8 mouse cellular contexts compared by ENCODE assay signal in genomic region chr15:102316263-102316662, GRCm38 (mm10). TPM values are rescaled to one million over a fixed set of nuclear protein-coding genes. Genes with fewer than 3 reads are reported as not detected.
DNase-seq lines count a peak whose midpoint lies in the region; ATAC-seq and TF ChIP-seq lines count a peak whose summit lies in the region.

No protein-coding gene starts in this region.

- ATAC-seq in neural tube, embryonic 11.5 days (ENCODE audit: insufficient read depth, low FRiP score, low TSS enrichment) = no peak
- no peak for ATAC-seq in neural tube, embryonic 15.5 days (ENCODE audit: low FRiP score)
- ATAC-seq in hematopoietic stem cell, adult 5-6 weeks (replicated peaks in 1 of 2; ENCODE audit: insufficient read depth in 1 of 2, low FRiP score in 2 of 2, low TSS enrichment in 1 of 2, low read depth in 1 of 2, poor library complexity in 2 of 2, severe bottlenecking in 2 of 2) = peak; percentile 80 to 85
- no peak for ATAC-seq in limb, embryonic 14.5 days (ENCODE audit: low FRiP score, low read depth)
- no peak for ATAC-seq in forebrain, embryonic 12.5 days (ENCODE audit: low FRiP score)

- DNase-seq in neural tube, embryonic 11.5 days (ENCODE audit: low spot score) = peak; percentile 56
- peak; percentile 66 for DNase-seq in T-cell, adult 2 months (ENCODE audit: low spot score)
- DNase-seq in embryo, embryonic 10.5 days (ENCODE audit: low spot score) = peak; percentile 68
- peak; percentile 48 for DNase-seq in limb, embryonic 14.5 days (ENCODE audit: low spot score)
- peak; percentile 69 for DNase-seq in retina, postnatal 1 day

- no peaks in the 10 kb centered on the region for H3K4me1 ChIP-seq in neural tube, embryonic 11.5 days (ENCODE audit: control insufficient read depth, insufficient read depth, low read length)
- H3K4me1 ChIP-seq in neural tube, embryonic 15.5 days = no peaks in the 10 kb centered on the region
- H3K4me1 ChIP-seq in limb, embryonic 14.5 days (ENCODE audit: control insufficient read depth, insufficient read depth, low read length) = no peaks in the 10 kb centered on the region
- H3K4me1 ChIP-seq in forebrain, embryonic 12.5 days = no peaks in the 10 kb centered on the region

- H3K4me3 ChIP-seq in neural tube, embryonic 11.5 days (ENCODE audit: low read depth, low read length) = no peak overlapping the region
- H3K4me3 ChIP-seq in neural tube, embryonic 15.5 days (replicated peaks) = no peak overlapping the region
- H3K4me3 ChIP-seq in limb, embryonic 14.5 days (replicated peaks; ENCODE audit: low read length) = no peak overlapping the region
- H3K4me3 ChIP-seq in forebrain, embryonic 12.5 days (replicated peaks) = no peak overlapping the region

- no peaks in the 10 kb centered on the region for H3K9me3 ChIP-seq in neural tube, embryonic 11.5 days (ENCODE audit: control insufficient read depth, low read length)
- no peaks in the 10 kb centered on the region for H3K9me3 ChIP-seq in neural tube, embryonic 15.5 days (replicated peaks)
- no peaks in the 10 kb centered on the region for H3K9me3 ChIP-seq in limb, embryonic 14.5 days (ENCODE audit: control insufficient read depth, low read length)
- H3K9me3 ChIP-seq in forebrain, embryonic 12.5 days = no peaks in the 10 kb centered on the region

- no peak overlapping the region for H3K9ac ChIP-seq in neural tube, embryonic 11.5 days (ENCODE audit: low read length)
- no peak overlapping the region for H3K9ac ChIP-seq in neural tube, embryonic 15.5 days (replicated peaks)
- 0 out of 2 replicates have a peak overlapping the region, but pooled peaks have one; percentile 2 for H3K9ac ChIP-seq in limb, embryonic 14.5 days (ENCODE audit: low read depth, low read length, severe bottlenecking)
- no peak overlapping the region for H3K9ac ChIP-seq in forebrain, embryonic 12.5 days

- H3K36me3 ChIP-seq in neural tube, embryonic 11.5 days (ENCODE audit: control insufficient read depth, insufficient read depth, low read length) = peaks cover 24% of the 10 kb centered on the region
- H3K36me3 ChIP-seq in neural tube, embryonic 15.5 days = no peaks in the 10 kb centered on the region
- peaks cover 87% of the 10 kb centered on the region for H3K36me3 ChIP-seq in limb, embryonic 14.5 days (ENCODE audit: control insufficient read depth, insufficient read depth, low read length)
- peaks cover 92% of the 10 kb centered on the region for H3K36me3 ChIP-seq in forebrain, embryonic 12.5 days (replicated peaks)

- no peak overlapping the region for H3K4me2 ChIP-seq in neural tube, embryonic 11.5 days (ENCODE audit: low read depth)
- no peak overlapping the region for H3K4me2 ChIP-seq in neural tube, embryonic 15.5 days
- no peak overlapping the region for H3K4me2 ChIP-seq in limb, embryonic 14.5 days (replicated peaks; ENCODE audit: low read depth, low read length, severe bottlenecking)
- H3K4me2 ChIP-seq in forebrain, embryonic 12.5 days = no peak overlapping the region

- WGBS in neural tube, embryonic 11.5 days = 87% methylated on average over 6 of the region's 6 CpGs
- 88% methylated on average over 6 of the region's 6 CpGs for WGBS in neural tube, embryonic 15.5 days
- WGBS in limb, embryonic 14.5 days = 92% methylated on average over 6 of the region's 6 CpGs
- WGBS in forebrain, embryonic 12.5 days = 88% methylated on average over 6 of the region's 6 CpGs

- no peak for TF ChIP-seq POLR2A in limb, embryonic 14.5 days (IDR thresholded peaks at IDR 0.05; ENCODE audit: borderline replicate concordance, extremely low read depth, insufficient read depth, insufficient read length)

- H3K27ac ChIP-seq in neural tube, embryonic 11.5 days (ENCODE audit: low read depth, low read length) = no peak overlapping the region
- no peak overlapping the region for H3K27ac ChIP-seq in neural tube, embryonic 15.5 days (replicated peaks)
- no peak overlapping the region for H3K27ac ChIP-seq in limb, embryonic 14.5 days (replicated peaks; ENCODE audit: low read depth, low read length)
- no peak overlapping the region for H3K27ac ChIP-seq in forebrain, embryonic 12.5 days

- H3K27me3 ChIP-seq in neural tube, embryonic 11.5 days (ENCODE audit: control insufficient read depth, insufficient read depth, low read length) = no peaks in the 10 kb centered on the region
- no peaks in the 10 kb centered on the region for H3K27me3 ChIP-seq in neural tube, embryonic 15.5 days (replicated peaks)
- no peaks in the 10 kb centered on the region for H3K27me3 ChIP-seq in limb, embryonic 14.5 days (ENCODE audit: control insufficient read depth, insufficient read depth, low read length)
- H3K27me3 ChIP-seq in forebrain, embryonic 12.5 days = no peaks in the 10 kb centered on the region

RNA-seq across cellular contexts. Expression of gene Pfdn5, which starts 9.7 kb away (rescaled TPM):
- 386 and 396 TPM in 2 replicates for polyA plus RNA-seq in neural tube, embryonic 11.5 days (2014; fragmentation: Nextera tagmentation; extraction: Ambion mirVana)
- 427 and 485 TPM in 2 replicates for polyA plus RNA-seq in neural tube, embryonic 15.5 days (2015; fragmentation: Nextera tagmentation; extraction: Ambion mirVana)
- 273 and 464 TPM in 2 replicates for total RNA-seq in hematopoietic stem cell, adult 5-6 weeks (2017)
- polyA plus RNA-seq in limb, embryonic 14.5 days (2012; rRNA removed) = 177 and 331 TPM in 2 replicates
- polyA plus RNA-seq in limb, embryonic 14.5 days (2014; fragmentation: Nextera tagmentation; extraction: Ambion mirVana) = 527 and 545 TPM in 2 replicates
- 352 and 355 TPM in 2 replicates for polyA plus RNA-seq in forebrain, embryonic 12.5 days (2016; fragmentation: Nextera tagmentation; extraction: Ambion mirVana)

RNA-seq across cellular contexts. Expression of gene Myg1, which starts 15.2 kb away (rescaled TPM):
- 92.9 and 102 TPM in 2 replicates for polyA plus RNA-seq in neural tube, embryonic 11.5 days (2014; fragmentation: Nextera tagmentation; extraction: Ambion mirVana)
- 83.7 and 96.4 TPM in 2 replicates for polyA plus RNA-seq in neural tube, embryonic 15.5 days (2015; fragmentation: Nextera tagmentation; extraction: Ambion mirVana)
- 35.7 and 75.9 TPM in 2 replicates for total RNA-seq in hematopoietic stem cell, adult 5-6 weeks (2017)
- 108 and 117 TPM in 2 replicates for polyA plus RNA-seq in limb, embryonic 14.5 days (2012; rRNA removed)
- 91.1 and 92.1 TPM in 2 replicates for polyA plus RNA-seq in limb, embryonic 14.5 days (2014; fragmentation: Nextera tagmentation; extraction: Ambion mirVana)
- polyA plus RNA-seq in forebrain, embryonic 12.5 days (2016; fragmentation: Nextera tagmentation; extraction: Ambion mirVana) = 105 and 110 TPM in 2 replicates

RNA-seq across cellular contexts. Expression of gene Espl1, which starts 20.2 kb away (rescaled TPM):
- polyA plus RNA-seq in neural tube, embryonic 11.5 days (2014; fragmentation: Nextera tagmentation; extraction: Ambion mirVana) = 36.2 and 37.9 TPM in 2 replicates
- 2.8 and 6.3 TPM in 2 replicates for polyA plus RNA-seq in neural tube, embryonic 15.5 days (2015; fragmentation: Nextera tagmentation; extraction: Ambion mirVana)
- total RNA-seq in hematopoietic stem cell, adult 5-6 weeks (2017) = 8.5 and 26.9 TPM in 2 replicates
- 37.2 and 40.0 TPM in 2 replicates for polyA plus RNA-seq in limb, embryonic 14.5 days (2012; rRNA removed)
- polyA plus RNA-seq in limb, embryonic 14.5 days (2014; fragmentation: Nextera tagmentation; extraction: Ambion mirVana) = 27.2 and 27.3 TPM in 2 replicates
- 36.9 and 42.3 TPM in 2 replicates for polyA plus RNA-seq in forebrain, embryonic 12.5 days (2016; fragmentation: Nextera tagmentation; extraction: Ambion mirVana)

RNA-seq across cellular contexts. Expression of gene Aaas, which starts 34.3 kb away (rescaled TPM):
- polyA plus RNA-seq in neural tube, embryonic 11.5 days (2014; fragmentation: Nextera tagmentation; extraction: Ambion mirVana) = 84.7 and 86.7 TPM in 2 replicates
- polyA plus RNA-seq in neural tube, embryonic 15.5 days (2015; fragmentation: Nextera tagmentation; extraction: Ambion mirVana) = 30.4 and 49.7 TPM in 2 replicates
- total RNA-seq in hematopoietic stem cell, adult 5-6 weeks (2017) = 48.4 and 91.9 TPM in 2 replicates
- polyA plus RNA-seq in limb, embryonic 14.5 days (2012; rRNA removed) = 65.5 and 86.5 TPM in 2 replicates
- 54.4 and 59.6 TPM in 2 replicates for polyA plus RNA-seq in limb, embryonic 14.5 days (2014; fragmentation: Nextera tagmentation; extraction: Ambion mirVana)
- 75.0 and 78.2 TPM in 2 replicates for polyA plus RNA-seq in forebrain, embryonic 12.5 days (2016; fragmentation: Nextera tagmentation; extraction: Ambion mirVana)

RNA-seq across cellular contexts. Expression of gene Mfsd5, which starts 37.0 kb away (rescaled TPM):
- polyA plus RNA-seq in neural tube, embryonic 11.5 days (2014; fragmentation: Nextera tagmentation; extraction: Ambion mirVana) = 59.7 and 66.7 TPM in 2 replicates
- polyA plus RNA-seq in neural tube, embryonic 15.5 days (2015; fragmentation: Nextera tagmentation; extraction: Ambion mirVana) = 59.5 and 62.7 TPM in 2 replicates
- 11.5 and 19.4 TPM in 2 replicates for total RNA-seq in hematopoietic stem cell, adult 5-6 weeks (2017)
- 55.6 and 76.8 TPM in 2 replicates for polyA plus RNA-seq in limb, embryonic 14.5 days (2012; rRNA removed)
- 77.7 and 82.1 TPM in 2 replicates for polyA plus RNA-seq in limb, embryonic 14.5 days (2014; fragmentation: Nextera tagmentation; extraction: Ambion mirVana)
- 48.9 and 50.5 TPM in 2 replicates for polyA plus RNA-seq in forebrain, embryonic 12.5 days (2016; fragmentation: Nextera tagmentation; extraction: Ambion mirVana)

Comparison
In these comparisons a context has a peak if more than half of its experiments do, and no peak if none do; other contexts are left out.
1. ATAC-seq: peak in hematopoietic stem cell, adult 5-6 weeks (2 of 2); none in neural tube, embryonic 11.5 days (single experiment), neural tube, embryonic 15.5 days (single experiment), limb, embryonic 14.5 days (single experiment) and forebrain, embryonic 12.5 days (single experiment).
2. Peak in every context shown above with its lines, with median percentiles within 50 percentile points of each other: DNase-seq.